Mouse (Mus musculus) C2C12 (cell line): ENCODE data around the gene Kcnc1.

Experiments used
- CEBPB ChIP-seq: IDR thresholded peaks from one replicate; pipeline ENCODE4 v1.6.1; 2011; ENCODE audit warnings: low read depth, mild to moderate bottlenecking, control low read depth, moderate library complexity
- CTCF ChIP-seq: IDR thresholded peaks from one replicate; pipeline ENCODE4 v1.5.1; 2011; ENCODE audit not compliant: control insufficient read depth, insufficient read depth, insufficient read length
- MAX ChIP-seq: IDR thresholded peaks from one replicate; pipeline ENCODE4 v1.6.1; 2011; ENCODE audit warnings: mild to moderate bottlenecking, control low read depth
- MYOG ChIP-seq: IDR thresholded peaks from one replicate; pipeline ENCODE4 v1.6.1; 2011; ENCODE audit not compliant: control insufficient read depth, insufficient read length; ENCODE audit errors: extremely low read depth
- USF1 ChIP-seq: IDR thresholded peaks from one replicate; pipeline ENCODE4 v1.6.1; 2011; ENCODE audit warnings: low read depth, mild to moderate bottlenecking, control low read depth, moderate library complexity

- TF ChIP-seq CTCF = no peak
- no peak for TF ChIP-seq MAX
- TF ChIP-seq USF1 = no peak
- TF ChIP-seq CEBPB = no peak
- no peak for TF ChIP-seq MYOG
Observed at GRCm38 (mm10) chr7:46457889-46458288, 61.6 kb downstream of the Kcnc1 start.
